Mouse (Mus musculus) adrenal gland, postnatal 36 days (tissue): ENCODE results near the gene Npw. TPM values are rescaled to one million over a fixed set of nuclear protein-coding genes. Genes with fewer than 3 reads are reported as not detected.

ENCODE experiments used
- DNase-seq, 2 experiments: peaks; one replicate each; pipeline ENCODE4 v3.0.0; 2021; ENCODE audit warnings: mixed read lengths in 1 of 2
- long read RNA-seq, 2 experiments: library from polyadenylated mRNA; stranded (forward); transcript quantifications; one replicate each; pipeline ENCODE4 v2.0.0; 2021; ENCODE audit warnings: borderline sequencing depth in 2 of 2
- total RNA-seq, 2 experiments: library from RNA; stranded (reverse); gene quantifications; 2 replicates each; pipeline ENCODE4 v1.2.3; 2021

Npw gene
- not detected for total RNA-seq
- long read RNA-seq, experiment 1 = 0 reads
- long read RNA-seq, experiment 2 = 0 reads

GRCm38 (mm10) chr17:24658017-24658758 lies at the start of gene Npw:
Npw (minus strand) TSS chr17:24658457.
- peak in 1 of 2 experiments; percentile 32 for DNase-seq

GRCm38 (mm10) chr17:24707801-24708425 lies 49.7 kb upstream of the Npw start:
- DNase-seq = no peak

GRCm38 (mm10) chr17:24706982-24707800 lies 48.9 kb upstream of the Npw start, which contains the start of gene Tbl3:
Tbl3 (minus strand) TSS chr17:24707660.
- peak; percentile 94 to 95 for DNase-seq

GRCm38 (mm10) chr17:24705821-24706220 lies 47.6 kb upstream of the Npw start:
- no peak for DNase-seq

GRCm38 (mm10) chr17:24701251-24701650 lies 43.0 kb upstream of the Npw start:
- no peak for DNase-seq

GRCm38 (mm10) chr17:24699473-24699872 lies 41.2 kb upstream of the Npw start:
- DNase-seq = no peak

- DNase-seq = no peak
Observed at GRCm38 (mm10) chr17:24698715-24699114, 40.5 kb upstream of the Npw start.

GRCm38 (mm10) chr17:24697985-24698384 lies 39.7 kb upstream of the Npw start:
- DNase-seq = no peak

- DNase-seq = peak; percentile 95 to 97
Observed at GRCm38 (mm10) chr17:24696011-24696697, 37.9 kb upstream of the Npw start, which contains the start of the genes Gfer and Noxo1. Gfer (minus strand) TSS chr17:24696156. Noxo1 (plus strand) TSS chr17:24696234.

GRCm38 (mm10) chr17:24695326-24696010 lies 37.2 kb upstream of the Npw start:
- DNase-seq = no peak

- no peak for DNase-seq
Observed at GRCm38 (mm10) chr17:24692385-24692784, 34.1 kb upstream of the Npw start.

- DNase-seq = peak in 1 of 2 experiments; percentile 17
Observed at GRCm38 (mm10) chr17:24689251-24690081, 31.2 kb upstream of the Npw start, which contains the start of gene Syngr3. Syngr3 (minus strand) TSS chr17:24689955.

GRCm38 (mm10) chr17:24687599-24687998 lies 29.3 kb upstream of the Npw start:
- no peak for DNase-seq

GRCm38 (mm10) chr17:24687146-24687595 lies 28.9 kb upstream of the Npw start:
- DNase-seq = peak; percentile 76 to 81

GRCm38 (mm10) chr17:24686514-24686913 lies 28.3 kb upstream of the Npw start:
- DNase-seq = peak; percentile 42 to 67

GRCm38 (mm10) chr17:24677500-24678080 lies 19.3 kb upstream of the Npw start:
- DNase-seq = no peak

GRCm38 (mm10) chr17:24676877-24677276 lies 18.6 kb upstream of the Npw start:
- no peak for DNase-seq

- DNase-seq = peak; percentile 40 to 72
Observed at GRCm38 (mm10) chr17:24676187-24676586, 17.9 kb upstream of the Npw start.

GRCm38 (mm10) chr17:24674277-24674676 lies 16.0 kb upstream of the Npw start:
- no peak for DNase-seq

GRCm38 (mm10) chr17:24672141-24672540 lies 13.9 kb upstream of the Npw start:
- DNase-seq = peak; percentile 81 to 82
